ENCODE assay signal across 21 mouse cellular contexts in genomic region chr6:119337287-119337686, GRCm38 (mm10). TPM values are rescaled to one million over a fixed set of nuclear protein-coding genes. Genes with fewer than 3 reads are reported as not detected.
"Had no signal": no experiment of that assay in that cellular context is flagged by ENCODE, and none has a peak within 500 bp of the region (broad histone marks: within the 10 kb centered on the region; RNA-seq: fewer than 3 reads in every experiment).

No protein-coding gene starts in this region.

- H3K36me3 ChIP-seq: liver, embryonic 13.5 days; liver, embryonic 15.5 days; lung, embryonic 15.5 days; midbrain, embryonic 12.5 days; midbrain, embryonic 15.5 days; neural tube, embryonic 13.5 days; neural tube, embryonic 15.5 days; stomach, embryonic 15.5 days had no signal

- H3K4me3 ChIP-seq: liver, embryonic 13.5 days; liver, embryonic 15.5 days; lung, embryonic 15.5 days; midbrain, embryonic 12.5 days; midbrain, embryonic 15.5 days; neural tube, embryonic 13.5 days; neural tube, embryonic 15.5 days; stomach, embryonic 15.5 days had no signal

- H3K27me3 ChIP-seq: lung, embryonic 15.5 days; midbrain, embryonic 15.5 days; neural tube, embryonic 15.5 days; stomach, embryonic 15.5 days had no signal

- ATAC-seq: liver, postnatal 0 days; lung, postnatal 0 days; midbrain, embryonic 15.5 days had no signal

- H3K9me3 ChIP-seq: liver, embryonic 13.5 days; liver, embryonic 15.5 days; lung, embryonic 15.5 days; midbrain, embryonic 12.5 days; midbrain, embryonic 15.5 days; neural tube, embryonic 13.5 days; neural tube, embryonic 15.5 days; stomach, embryonic 15.5 days had no signal

- H3K4me1 ChIP-seq: liver, embryonic 13.5 days; liver, embryonic 15.5 days had no signal

- H3K4me2 ChIP-seq: liver, embryonic 13.5 days; liver, embryonic 15.5 days; lung, embryonic 15.5 days; midbrain, embryonic 12.5 days; midbrain, embryonic 15.5 days; neural tube, embryonic 13.5 days; neural tube, embryonic 15.5 days; stomach, embryonic 15.5 days had no signal

- H3K9ac ChIP-seq: liver, embryonic 13.5 days; liver, embryonic 15.5 days; liver, postnatal 0 days; lung, embryonic 15.5 days; midbrain, embryonic 12.5 days; midbrain, embryonic 15.5 days; neural tube, embryonic 13.5 days; neural tube, embryonic 15.5 days; stomach, embryonic 15.5 days had no signal

- DNase-seq: liver, embryonic 13.5 days; liver, postnatal 0 days; lung, adult 2 months; lung, postnatal 14 days; lung, postnatal 36 days; retina, postnatal 1 day; right cerebral cortex, adult 18-20 months; right cerebral cortex, postnatal 25 days; thymus, adult 2 months; thymus, postnatal 25 days; thymus, postnatal 4 days had no signal

- H3K27ac ChIP-seq: liver, embryonic 13.5 days; liver, embryonic 15.5 days; lung, embryonic 15.5 days; macrophage; midbrain, embryonic 12.5 days; midbrain, embryonic 15.5 days; neural tube, embryonic 13.5 days; neural tube, embryonic 15.5 days; stomach, embryonic 15.5 days; stomach, postnatal 0 days had no signal

RNA-seq across cellular contexts. Expression of gene Lrtm2, which starts 6.7 kb away (rescaled TPM):
- polyA plus RNA-seq: liver, embryonic 13.5 days; liver, postnatal 0 days; macrophage had no signal
